Mouse (Mus musculus): Measurements from ENCODE around the gene Klf7. TPM values are rescaled to one million over a fixed set of nuclear protein-coding genes. Genes with fewer than 3 reads are reported as not detected.

Gene Klf7
- polyA plus RNA-seq, 1 experiment from 2014 or later = 10.1 TPM

DNA sequence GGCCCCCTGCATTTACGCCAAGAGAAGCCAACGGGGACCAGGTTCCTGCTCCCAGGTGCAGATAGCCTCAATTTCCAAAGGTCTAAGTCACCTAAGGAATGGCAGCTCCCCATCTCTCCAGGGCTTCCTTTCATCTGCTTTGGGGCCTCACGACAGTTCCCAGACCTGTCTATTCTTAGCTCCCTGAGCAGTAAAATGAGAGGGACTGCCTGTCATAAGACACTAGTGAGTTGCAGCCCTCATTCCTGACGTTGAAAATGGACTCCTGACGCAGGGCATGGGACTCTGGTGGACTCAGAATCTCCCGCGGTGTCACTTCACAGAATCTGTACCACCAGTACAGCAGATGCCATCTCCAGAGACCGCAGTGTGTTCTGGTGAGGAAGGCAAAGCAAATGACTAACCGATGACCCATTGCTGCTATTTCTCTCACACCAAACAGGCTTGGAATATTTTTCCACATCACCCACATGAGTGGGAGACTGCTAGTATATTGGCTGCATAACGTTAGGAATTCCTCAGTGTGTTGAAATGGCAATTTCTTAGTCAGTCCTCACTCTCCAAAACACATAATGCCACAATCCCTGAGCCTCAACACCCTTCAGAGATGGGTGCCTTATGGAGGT lies 81.9 kb downstream of the Klf7 start:
- 95% methylated on average over 10 of the region's 10 CpGs for WGBS (ENCODE audit: missing documents)
- 0 out of 2 replicates have a peak, but pooled peaks cover 11% of the 10 kb centered on the region for H3K36me3 ChIP-seq (ENCODE audit: inconsistent target)

DNA sequence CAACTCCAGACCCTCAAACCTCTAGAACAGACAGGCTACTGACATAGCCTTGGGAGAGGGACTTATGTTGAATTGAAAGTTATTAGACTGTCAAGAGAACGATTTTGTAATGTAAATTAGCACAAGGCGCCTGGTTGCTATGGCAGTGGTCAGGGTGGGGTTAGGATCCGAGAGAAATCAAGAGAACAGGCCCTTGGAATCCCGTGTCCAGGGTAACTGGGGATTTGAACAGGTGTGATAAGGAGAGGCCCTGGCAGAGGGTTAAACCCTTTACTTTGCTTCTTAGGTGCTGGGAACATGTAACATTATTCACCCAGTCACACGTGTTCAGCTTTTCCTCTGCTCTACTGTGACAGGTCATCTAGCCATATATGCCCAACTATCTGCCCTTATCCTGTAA lies 83.7 kb downstream of the Klf7 start:
- Histone ChIP-seq H3K79me2 (ENCODE audit: inconsistent target) (no peaks in the 10 kb centered on the region), H3K27ac (no peak overlapping the region), H3K4me3 (ENCODE audit: inconsistent target) (no peak overlapping the region), H3K36me3 (ENCODE audit: inconsistent target) (0 out of 2 replicates have a peak, but pooled peaks cover 11% of the 10 kb centered on the region)
- WGBS (ENCODE audit: missing documents) = 91% methylated on average over 5 of the region's 5 CpGs

More for the DNA sequence above, 81.9 kb downstream of the Klf7 start:
- H3K79me2 ChIP-seq (ENCODE audit: inconsistent target) = 0 out of 2 replicates have a peak, but pooled peaks cover 4% of the 10 kb centered on the region
- H3K27ac ChIP-seq = no peak overlapping the region
- no peak overlapping the region for H3K4me3 ChIP-seq (ENCODE audit: inconsistent target)

DNA sequence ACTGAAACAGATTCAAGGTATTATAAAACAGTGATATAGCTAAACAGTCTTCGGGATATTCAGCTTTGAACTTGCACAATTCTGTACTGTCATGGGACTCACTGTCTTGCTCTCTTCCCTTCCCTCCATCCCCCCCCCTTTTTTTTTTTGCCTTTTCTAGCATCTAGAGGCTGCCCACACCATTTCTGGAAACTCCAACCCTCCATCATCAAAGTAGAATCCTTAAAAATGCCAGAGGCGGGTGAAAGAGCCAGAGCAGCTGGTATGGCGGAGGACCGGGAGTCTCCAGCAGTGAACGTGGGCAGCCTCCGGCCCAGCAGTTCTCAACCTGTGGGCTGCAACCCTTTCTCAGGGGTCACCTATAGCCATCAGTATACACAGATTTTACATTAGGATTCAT lies 84.3 kb downstream of the Klf7 start:
- H3K4me3 ChIP-seq (ENCODE audit: inconsistent target) = no peak overlapping the region
- H3K79me2 ChIP-seq (ENCODE audit: inconsistent target) = no peaks in the 10 kb centered on the region
- H3K27ac ChIP-seq = no peak overlapping the region
- 90% methylated on average over 6 of the region's 6 CpGs for WGBS (ENCODE audit: missing documents)
- 0 out of 2 replicates have a peak, but pooled peaks cover 11% of the 10 kb centered on the region for H3K36me3 ChIP-seq (ENCODE audit: inconsistent target)

DNA sequence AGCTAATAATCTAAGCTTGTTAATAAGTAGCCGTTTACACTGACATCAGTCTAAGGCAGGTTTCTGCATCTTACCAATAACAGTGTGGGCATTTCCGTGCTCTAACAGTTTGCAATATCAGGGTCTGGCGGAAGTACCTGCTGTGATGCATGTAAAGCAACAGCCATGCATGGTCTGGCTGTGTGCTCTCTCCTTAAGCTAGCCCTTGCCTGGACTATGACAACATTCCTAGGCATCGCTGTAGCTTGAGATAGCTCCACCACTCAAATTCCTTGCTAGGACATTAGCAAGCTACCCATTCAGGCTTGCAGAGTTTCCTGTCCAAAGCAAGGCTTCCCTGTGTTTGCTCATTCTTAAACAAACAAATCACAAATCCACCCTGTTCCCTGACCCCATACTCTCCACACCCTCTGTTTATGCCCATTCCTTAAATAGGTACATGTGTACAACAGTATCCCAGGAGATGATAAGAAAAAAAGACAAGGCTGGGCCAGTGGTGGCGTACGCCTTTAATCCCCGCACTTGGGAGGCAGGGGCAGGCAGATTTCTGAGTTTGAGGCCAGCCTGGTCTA lies 85.1 kb downstream of the Klf7 start:
- H3K79me2 ChIP-seq (ENCODE audit: inconsistent target) = no peaks in the 10 kb centered on the region
- H3K27ac ChIP-seq = no peak overlapping the region
- 95% methylated on average over 7 of the region's 7 CpGs for WGBS (ENCODE audit: missing documents)
- 0 out of 2 replicates have a peak, but pooled peaks cover 11% of the 10 kb centered on the region for H3K36me3 ChIP-seq (ENCODE audit: inconsistent target)
- H3K4me3 ChIP-seq (ENCODE audit: inconsistent target) = no peak overlapping the region

DNA sequence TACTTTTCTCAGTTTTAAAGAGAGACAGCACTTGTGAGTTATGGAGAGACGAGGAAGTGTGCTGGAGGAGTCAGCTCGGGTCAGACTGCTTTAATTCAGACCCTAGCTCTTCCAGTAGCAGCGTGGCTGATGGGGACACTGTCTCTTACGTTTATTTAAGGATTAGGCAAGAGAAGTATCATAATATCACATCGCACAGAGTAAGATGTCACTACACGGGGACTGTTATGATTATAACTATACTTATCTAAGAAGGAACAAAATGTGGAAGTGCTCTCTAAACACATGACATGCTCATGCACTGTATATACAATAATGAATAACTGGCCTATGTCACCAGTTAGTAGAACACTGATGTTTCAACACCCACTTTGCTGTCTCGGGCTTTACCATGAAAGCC lies 86.3 kb downstream of the Klf7 start:
- H3K36me3 ChIP-seq (ENCODE audit: inconsistent target) = 0 out of 2 replicates have a peak, but pooled peaks cover 9% of the 10 kb centered on the region
- 69% methylated on average over 7 of the region's 7 CpGs for WGBS (ENCODE audit: missing documents)
- H3K27ac ChIP-seq = 0 out of 2 replicates have a peak overlapping the region, but pooled peaks have one; percentile 7
- no peaks in the 10 kb centered on the region for H3K79me2 ChIP-seq (ENCODE audit: inconsistent target)
- no peak overlapping the region for H3K4me3 ChIP-seq (ENCODE audit: inconsistent target)

DNA sequence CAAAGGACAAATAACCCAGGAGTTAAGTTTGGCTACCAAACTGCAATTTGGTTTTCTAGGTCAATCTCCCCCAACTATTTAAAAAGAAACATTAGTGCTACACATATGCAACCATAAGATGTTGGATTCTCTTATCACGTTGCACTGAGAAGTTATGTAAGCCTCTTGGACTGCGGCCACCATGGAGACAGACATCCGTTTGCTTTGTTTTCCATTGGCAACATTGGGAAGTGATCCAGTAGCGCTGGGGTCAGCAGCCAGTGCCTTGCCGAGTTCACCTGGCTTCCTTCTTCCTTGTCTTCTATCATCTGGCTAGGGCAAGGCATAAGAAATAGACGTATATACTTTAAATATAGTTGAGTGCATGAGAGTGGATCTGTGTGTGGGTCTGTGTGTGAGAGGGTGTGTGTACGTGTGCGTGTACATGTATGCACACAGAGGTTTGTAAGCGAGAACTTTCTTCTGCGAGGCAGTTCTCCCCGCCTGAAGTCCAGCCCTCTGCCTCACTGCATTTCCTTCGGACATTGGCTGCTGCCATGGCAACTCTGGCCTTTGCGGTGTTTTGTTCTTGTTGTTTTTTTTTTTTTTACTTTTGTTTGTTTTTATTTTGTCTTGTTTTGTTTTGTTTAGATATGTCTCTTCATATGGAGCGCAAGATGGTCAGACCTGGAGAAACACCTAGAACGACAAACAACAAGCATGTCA lies 86.8 kb downstream of the Klf7 start:
- whole genome bisulfite sequencing (ENCODE audit: missing documents) = 93% methylated on average over 13 of the region's 15 CpGs
- Histone ChIP-seq H3K79me2 (ENCODE audit: inconsistent target) (no peaks in the 10 kb centered on the region), H3K36me3 (ENCODE audit: inconsistent target) (0 out of 2 replicates have a peak, but pooled peaks cover 3% of the 10 kb centered on the region), H3K27ac (0 out of 2 replicates have a peak overlapping the region, but pooled peaks have one; percentile 7), H3K4me3 (ENCODE audit: inconsistent target) (no peak overlapping the region)

DNA sequence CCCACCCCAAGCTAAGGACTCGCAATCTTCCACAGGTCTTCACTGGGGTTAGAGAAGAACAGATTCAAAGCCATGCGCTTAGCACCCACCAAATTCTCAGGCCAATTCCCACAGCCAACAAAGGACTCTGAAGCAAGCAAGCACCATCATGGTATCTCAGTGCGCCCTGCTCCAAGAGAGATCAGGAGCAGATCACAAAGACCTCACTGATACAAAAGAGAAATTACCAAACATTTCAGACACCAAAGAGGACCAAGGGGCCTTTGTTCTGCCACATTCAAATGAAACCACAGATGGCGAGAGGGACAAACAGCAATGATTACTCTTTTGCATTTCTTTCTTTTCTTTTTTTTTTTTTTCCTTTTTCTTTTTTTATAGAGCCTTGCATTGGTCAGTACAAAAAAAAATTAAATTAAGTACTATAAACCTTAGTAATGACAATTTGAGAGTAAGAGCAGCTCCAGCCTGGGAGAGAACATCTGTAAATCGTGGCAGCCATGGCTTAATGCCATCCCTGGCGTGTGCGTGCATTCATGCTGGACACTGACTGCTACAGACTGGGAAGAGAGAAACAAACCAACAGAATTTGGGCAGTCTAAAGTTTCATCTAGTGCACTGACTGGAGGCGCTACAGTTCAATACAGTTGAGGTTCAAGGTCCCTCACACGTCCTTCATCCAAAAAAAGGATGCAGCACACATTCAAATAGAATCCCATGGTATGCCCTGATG lies 89.4 kb downstream of the Klf7 start:
- Histone ChIP-seq H3K27ac (no peak overlapping the region), H3K4me3 (ENCODE audit: inconsistent target) (no peak overlapping the region), H3K36me3 (ENCODE audit: inconsistent target) (no peaks in the 10 kb centered on the region), H3K79me2 (ENCODE audit: inconsistent target) (no peaks in the 10 kb centered on the region)
- 95% methylated on average over 9 of the region's 9 CpGs for WGBS (ENCODE audit: missing documents)

DNA sequence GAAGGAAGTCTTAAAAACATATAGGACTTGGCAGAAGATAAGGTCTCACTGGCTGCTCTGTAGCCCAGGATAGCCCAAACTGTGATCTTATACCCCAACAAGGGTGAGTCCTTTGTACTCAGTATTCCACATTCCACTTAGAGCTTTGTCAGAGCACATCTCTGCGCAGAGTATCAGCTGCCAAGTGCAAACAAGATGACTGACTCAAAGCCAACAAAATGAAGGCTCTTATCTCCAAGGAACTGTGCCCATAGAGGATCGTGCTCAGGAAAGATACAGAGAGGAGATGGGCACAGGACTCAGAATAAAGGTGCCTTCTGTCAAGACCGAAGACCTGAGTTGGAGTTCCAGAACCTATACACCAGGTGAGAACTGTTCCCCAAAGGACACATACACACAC lies 100.1 kb downstream of the Klf7 start:
- WGBS (ENCODE audit: missing documents) = 91% methylated on average over 3 of the region's 3 CpGs
- no peak overlapping the region for H3K4me3 ChIP-seq (ENCODE audit: inconsistent target)
- H3K27ac ChIP-seq = no peak overlapping the region

DNA sequence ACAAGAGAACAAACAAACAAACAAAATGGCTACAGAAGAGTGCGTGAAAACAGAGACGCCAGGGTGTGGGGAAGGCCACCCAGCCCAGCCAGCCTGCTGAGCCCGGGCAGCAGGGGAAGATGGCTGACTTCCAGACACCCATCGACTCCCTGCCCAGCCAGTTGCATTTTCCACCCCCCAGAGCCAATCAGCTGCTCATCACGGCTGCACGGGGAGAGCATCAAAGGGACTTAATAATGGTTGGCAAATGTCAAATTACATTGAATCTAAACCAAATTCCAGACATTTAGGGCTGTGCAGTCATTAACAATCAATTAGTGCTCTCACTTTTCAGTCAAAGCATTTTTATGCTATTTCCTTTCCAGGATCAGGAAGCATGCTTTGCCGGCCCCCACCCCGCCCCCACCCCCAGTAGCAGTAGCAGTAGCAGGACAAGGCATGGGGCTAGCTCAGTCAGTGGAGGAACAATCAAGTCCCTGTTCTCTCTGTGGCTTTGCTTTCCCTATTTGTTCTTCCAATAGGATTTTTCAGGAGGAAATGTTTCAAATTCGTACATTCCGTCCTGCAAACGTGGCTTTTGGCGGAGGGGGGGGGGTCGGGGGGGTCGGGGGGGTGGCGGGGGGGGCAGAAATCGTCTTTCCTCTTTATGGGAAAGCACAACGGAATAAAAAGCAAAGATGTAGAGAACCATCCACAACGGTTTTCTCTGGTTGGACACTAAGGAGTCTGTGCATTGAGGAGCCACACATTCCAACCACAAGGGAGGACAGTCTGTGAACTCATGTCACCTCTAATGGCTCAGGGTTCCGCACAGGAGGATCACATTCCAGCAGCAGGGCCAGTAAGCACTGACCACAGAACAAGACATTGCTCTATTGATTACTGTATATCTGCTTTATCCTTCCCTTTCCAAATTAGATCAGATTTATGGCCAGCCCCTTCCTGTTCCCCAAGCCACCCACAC lies 101.1 kb downstream of the Klf7 start:
- Histone ChIP-seq H3K27ac (no peak overlapping the region), H3K4me3 (ENCODE audit: inconsistent target) (no peak overlapping the region), H3K79me2 (ENCODE audit: inconsistent target) (no peaks in the 10 kb centered on the region), H3K36me3 (ENCODE audit: inconsistent target) (no peaks in the 10 kb centered on the region)
- WGBS (ENCODE audit: missing documents) = 40% methylated on average over 16 of the region's 19 CpGs

More for the DNA sequence above, 100.1 kb downstream of the Klf7 start:
- no peaks in the 10 kb centered on the region for H3K79me2 ChIP-seq (ENCODE audit: inconsistent target)
- no peaks in the 10 kb centered on the region for H3K36me3 ChIP-seq (ENCODE audit: inconsistent target)

DNA sequence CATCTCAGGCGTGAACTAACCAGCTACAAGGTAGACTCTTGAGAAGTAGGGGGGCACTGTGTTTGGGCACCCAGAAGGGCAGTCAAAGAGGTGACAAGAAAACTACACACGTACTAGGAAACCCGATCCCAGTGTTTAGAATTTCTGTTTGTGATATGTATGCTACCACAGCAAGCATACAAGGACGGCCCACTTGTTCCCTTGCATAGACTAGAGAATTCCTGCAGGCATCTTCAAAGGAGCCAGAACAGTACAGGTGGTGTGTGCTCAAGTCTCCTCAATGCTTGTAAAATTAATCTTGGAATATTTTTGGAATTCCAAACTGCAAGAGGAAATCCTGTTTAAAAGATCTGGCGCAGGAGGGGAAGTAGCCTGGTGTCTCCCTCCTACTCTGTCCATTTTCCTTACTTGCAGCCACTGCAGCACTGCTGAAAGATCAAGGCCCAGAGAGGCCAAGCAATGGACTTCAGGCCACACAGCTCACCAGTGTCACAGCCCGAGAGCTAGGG lies 102.9 kb downstream of the Klf7 start:
- Histone ChIP-seq H3K36me3 (ENCODE audit: inconsistent target) (no peaks in the 10 kb centered on the region), H3K79me2 (ENCODE audit: inconsistent target) (no peaks in the 10 kb centered on the region), H3K27ac (no peak overlapping the region), H3K4me3 (ENCODE audit: inconsistent target) (no peak overlapping the region)
- WGBS (ENCODE audit: missing documents) = 49% methylated on average over 6 of the region's 6 CpGs

DNA sequence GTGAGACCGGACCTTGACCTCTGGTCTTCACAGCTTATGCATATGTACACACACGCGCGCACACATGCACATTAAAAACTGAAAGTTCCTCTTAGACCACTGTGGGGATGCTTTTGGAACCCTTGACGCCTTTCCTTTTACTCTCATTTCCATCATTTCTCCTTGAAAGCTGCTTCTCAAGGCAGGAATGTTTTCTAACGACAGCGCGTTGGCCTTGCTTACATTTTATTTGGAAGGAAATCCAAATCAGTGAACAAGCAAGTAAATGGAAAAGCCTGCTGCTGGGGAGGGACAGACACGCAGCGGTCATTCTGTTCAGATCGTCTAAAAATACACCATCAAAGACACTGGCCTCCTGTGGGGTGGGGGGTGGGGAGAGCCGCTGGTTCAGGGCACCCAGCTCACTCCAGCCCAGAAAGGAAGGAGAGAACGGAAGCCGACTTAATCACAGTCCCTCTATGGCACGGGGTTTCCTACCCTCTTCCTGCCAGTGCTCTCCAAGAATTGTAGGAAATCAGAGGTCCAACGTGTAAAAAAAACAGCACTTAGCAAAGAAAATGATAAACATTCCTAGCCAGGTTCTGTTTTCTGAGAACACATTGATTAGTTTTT lies 103.5 kb downstream of the Klf7 start:
- 37% methylated on average over 16 of the region's 16 CpGs for WGBS (ENCODE audit: missing documents)
- no peak overlapping the region for H3K27ac ChIP-seq
- no peak overlapping the region for H3K4me3 ChIP-seq (ENCODE audit: inconsistent target)
- no peaks in the 10 kb centered on the region for H3K79me2 ChIP-seq (ENCODE audit: inconsistent target)
- no peaks in the 10 kb centered on the region for H3K36me3 ChIP-seq (ENCODE audit: inconsistent target)

DNA sequence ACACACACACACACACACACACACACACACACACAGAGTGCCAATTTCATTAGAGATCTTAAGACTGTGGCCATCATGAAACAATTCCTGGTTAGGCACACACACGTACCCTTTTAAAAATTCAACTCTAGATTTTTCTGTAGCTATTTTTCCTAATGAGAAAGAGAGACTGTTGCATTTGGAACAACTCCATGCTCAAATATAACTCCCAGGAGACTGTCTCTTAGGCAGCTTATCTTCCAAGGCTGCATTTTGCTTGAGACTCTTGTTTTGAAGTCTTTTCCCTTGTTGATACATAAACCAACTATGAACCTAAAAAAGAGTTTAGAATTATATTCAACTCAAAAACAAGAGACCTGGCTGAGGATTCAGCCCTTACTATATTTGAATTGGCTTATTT lies 108.0 kb downstream of the Klf7 start:
- H3K36me3 ChIP-seq (ENCODE audit: inconsistent target) = no peaks in the 10 kb centered on the region
- no peak overlapping the region for H3K27ac ChIP-seq
- no peaks in the 10 kb centered on the region for H3K79me2 ChIP-seq (ENCODE audit: inconsistent target)
- WGBS (ENCODE audit: missing documents) = 100% methylated on average over 1 of the region's 1 CpGs
- H3K4me3 ChIP-seq (ENCODE audit: inconsistent target) = no peak overlapping the region

DNA sequence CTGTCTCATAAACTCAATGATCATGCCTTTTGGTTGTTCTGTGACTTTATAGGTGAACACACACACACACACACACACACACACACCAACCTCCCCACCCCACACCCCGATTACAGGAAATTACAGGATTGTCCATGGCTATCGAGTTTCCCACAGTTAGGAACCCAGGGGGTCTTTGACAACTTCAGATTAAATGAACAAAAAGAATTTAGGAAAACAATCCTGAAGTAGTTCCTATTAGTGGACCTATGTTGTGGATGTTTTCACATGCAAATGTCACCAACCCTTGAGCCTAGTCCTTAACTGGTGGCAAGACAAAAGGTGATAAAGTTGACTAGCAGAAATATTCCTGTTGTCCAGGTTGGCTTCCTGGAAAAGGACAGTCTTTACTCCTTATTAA lies 113.1 kb downstream of the Klf7 start:
- Histone ChIP-seq H3K27ac (no peak overlapping the region), H3K79me2 (ENCODE audit: inconsistent target) (no peaks in the 10 kb centered on the region), H3K4me3 (ENCODE audit: inconsistent target) (no peak overlapping the region), H3K36me3 (ENCODE audit: inconsistent target) (no peaks in the 10 kb centered on the region)
- WGBS (ENCODE audit: missing documents) = 87% methylated on average over 2 of the region's 2 CpGs
